ENCODE assay signal across 10 mouse cellular contexts in the genomic region with DNA sequence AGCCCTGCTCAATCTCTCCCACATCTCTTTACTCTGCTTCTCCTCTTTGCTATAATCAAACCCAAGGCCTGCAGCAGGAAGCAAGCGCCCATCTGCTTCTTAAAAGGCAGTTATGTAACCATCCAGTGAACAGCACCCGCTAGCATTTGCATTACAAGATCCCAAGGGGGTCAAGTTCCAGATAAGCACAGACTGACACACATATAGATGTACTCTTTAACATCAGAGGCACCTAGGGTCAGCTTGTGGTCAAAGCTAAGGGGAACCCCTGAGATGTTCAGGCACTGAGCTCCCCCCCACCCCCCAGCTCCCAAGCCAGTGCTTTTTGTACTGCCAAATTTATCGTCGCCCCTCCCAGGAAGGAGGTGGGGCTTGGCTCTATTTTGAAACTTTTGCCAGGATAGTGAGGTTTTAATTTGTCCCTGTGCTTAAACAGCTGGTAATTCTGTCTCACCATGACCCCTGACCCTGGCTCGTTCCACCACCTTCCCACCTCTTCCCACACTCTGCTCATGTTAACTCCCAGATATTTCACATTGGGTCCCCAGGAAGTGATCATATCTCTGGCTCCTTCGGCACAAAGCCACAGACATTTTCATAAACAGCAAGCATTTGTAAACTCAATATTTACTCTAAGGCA. TPM values are rescaled to one million over a fixed set of nuclear protein-coding genes. Genes with fewer than 3 reads are reported as not detected.
DNase-seq lines count a peak whose midpoint lies in the region; ATAC-seq and TF ChIP-seq lines count a peak whose summit lies in the region.
"Had no signal": no experiment of that assay in that cellular context is flagged by ENCODE, and none has a peak within 500 bp of the region (broad histone marks: within the 10 kb centered on the region; RNA-seq: fewer than 3 reads in every experiment).

No protein-coding gene starts in this region.

- H3K36me3 ChIP-seq in erythroblast, embryonic 14.5 days (ENCODE audit: control insufficient read depth) = no peaks in the 10 kb centered on the region; the same call in 1 of the 2 replicates
- H3K36me3 ChIP-seq in heart, postnatal 0 days (replicated peaks; ENCODE audit: control insufficient read depth, insufficient read depth, low read length) = no peaks in the 10 kb centered on the region
- no peaks in the 10 kb centered on the region for H3K36me3 ChIP-seq in midbrain, embryonic 10.5 days

- peak overlapping the region; percentile 26 for H3K4me3 ChIP-seq in erythroblast, embryonic 14.5 days (replicated peaks)
- no peak overlapping the region for H3K4me3 ChIP-seq in heart, postnatal 0 days (ENCODE audit: low read depth, low read length)
- H3K4me3 ChIP-seq in midbrain, embryonic 10.5 days = no peak overlapping the region
- H3K4me3 ChIP-seq: limb, embryonic 12.5 days had no signal

- no peak overlapping the region for H3K27ac ChIP-seq in heart, postnatal 0 days (ENCODE audit: low read depth)
- no peak overlapping the region for H3K27ac ChIP-seq in midbrain, embryonic 10.5 days (replicated peaks)
- H3K27ac ChIP-seq: limb, embryonic 12.5 days had no signal

- H3K4me1 ChIP-seq in erythroblast, embryonic 14.5 days (ENCODE audit: control insufficient read depth) = peaks cover 30% of the 10 kb centered on the region
- H3K4me1 ChIP-seq in heart, postnatal 0 days (ENCODE audit: control insufficient read depth, insufficient read depth) = peaks cover 10% of the 10 kb centered on the region; the same call in 1 of the 2 replicates
- H3K4me1 ChIP-seq in midbrain, embryonic 10.5 days = peaks cover 8% of the 10 kb centered on the region; the same call in 1 of the 2 replicates

- no peak for TF ChIP-seq EP300 in heart, postnatal 0 days (IDR thresholded peaks at IDR 0.05; ENCODE audit: low read depth)

- H3K27me3 ChIP-seq in erythroblast, embryonic 14.5 days (ENCODE audit: control insufficient read depth) = no peaks in the 10 kb centered on the region
- H3K27me3 ChIP-seq in heart, postnatal 0 days (ENCODE audit: control insufficient read depth, insufficient read depth, low read length) = no peaks in the 10 kb centered on the region; the same call in 1 of the 2 replicates
- peaks cover 1% of the 10 kb centered on the region; the same call in 1 of the 2 replicates for H3K27me3 ChIP-seq in midbrain, embryonic 10.5 days (ENCODE audit: low read depth, poor library complexity, severe bottlenecking)
- H3K27me3 ChIP-seq: limb, embryonic 12.5 days; Patski had no signal

- H3K4me2 ChIP-seq in heart, postnatal 0 days (ENCODE audit: low read depth, low read length) = peak overlapping the region; percentile 27; the same call in 1 of the 2 replicates
- H3K4me2 ChIP-seq: limb, embryonic 12.5 days had no signal

- peak; percentile 75 for DNase-seq in MEL-GATA-1-ER (ENCODE audit: extremely low read depth, low read depth)
- DNase-seq in heart, postnatal 0 days (ENCODE audit: low spot score) = no peak
- peak; percentile 55 to 81 for DNase-seq in left cerebral cortex, adult 9 months (ENCODE audit: low spot score in 2 of 2)
- DNase-seq in thymus, postnatal 36 days = peak; percentile 23 to 29
- DNase-seq in midbrain, embryonic 10.5 days (ENCODE audit: low spot score) = no peak

- no peak for ATAC-seq in erythroblast, adult 5-6 weeks (replicated peaks; ENCODE audit: low FRiP score, poor library complexity, severe bottlenecking)
- no peak for ATAC-seq in heart, postnatal 0 days (ENCODE audit: insufficient read depth, low read depth)
- ATAC-seq in megakaryocyte progenitor cell, adult 5-6 weeks (replicated peaks; ENCODE audit: poor library complexity) = peak; percentile 59
- ATAC-seq: Patski had no signal

- no peak overlapping the region for H3K9ac ChIP-seq in heart, postnatal 0 days (replicated peaks; ENCODE audit: low read depth, low read length)
- H3K9ac ChIP-seq: limb, embryonic 12.5 days had no signal

- H3K9me3 ChIP-seq in erythroblast, embryonic 14.5 days (ENCODE audit: control insufficient read depth, low read length) = no peaks in the 10 kb centered on the region
- H3K9me3 ChIP-seq in heart, postnatal 0 days (replicated peaks; ENCODE audit: control insufficient read depth, low read length) = no peaks in the 10 kb centered on the region
- H3K9me3 ChIP-seq in midbrain, embryonic 10.5 days (replicated peaks) = no peaks in the 10 kb centered on the region
- H3K9me3 ChIP-seq: limb, embryonic 12.5 days had no signal

- TF ChIP-seq CTCF in heart, postnatal 0 days (IDR thresholded peaks at IDR 0.05; ENCODE audit: low read depth) = no peak

- 49% methylated on average over 6 of the region's 6 CpGs for WGBS in heart, postnatal 0 days
- WGBS in midbrain, embryonic 10.5 days = 78% methylated on average over 6 of the region's 6 CpGs

RNA-seq across cellular contexts. Expression of a gene that starts 7.1 kb away (rescaled TPM):
- polyA plus RNA-seq in erythroblast, embryonic 14.5 days (2012) = 11.0 and 12.8 TPM in 2 replicates
- total RNA-seq in erythroblast, adult 5-6 weeks (2015; ENCODE audit: low replicate concordance) = 28.2 and 58.1 TPM in 2 replicates
- total RNA-seq in erythroblast, adult 5-6 weeks (2017; ENCODE audit: low replicate concordance) = 96.6 and 99.4 TPM in 2 replicates
- total RNA-seq in heart, postnatal 0 days (2014; rRNA removed; ENCODE audit: low replicate concordance) = 101 and 114 TPM in 2 replicates
- polyA plus RNA-seq in heart, postnatal 0 days (2015; fragmentation: Nextera tagmentation; extraction: Ambion mirVana) = 126 and 127 TPM in 2 replicates
- total RNA-seq in megakaryocyte progenitor cell, adult 5-6 weeks (2015) = 96.3 and 108 TPM in 2 replicates
- total RNA-seq in megakaryocyte progenitor cell, adult 5-6 weeks (2017) = 388 and 445 TPM in 2 replicates
- polyA plus RNA-seq in midbrain, embryonic 10.5 days (2016; fragmentation: Nextera tagmentation; extraction: Ambion mirVana) = 104 and 111 TPM in 2 replicates

RNA-seq across cellular contexts. Expression of a gene that starts 32.2 kb away (rescaled TPM):
- polyA plus RNA-seq in erythroblast, embryonic 14.5 days (2012) = 0.04 and 0.06 TPM in 2 replicates
- total RNA-seq in erythroblast, adult 5-6 weeks (2015; ENCODE audit: low replicate concordance) = 1.9 and 3.1 TPM in 2 replicates
- 0.14 and 0.51 TPM in 2 replicates for total RNA-seq in erythroblast, adult 5-6 weeks (2017; ENCODE audit: low replicate concordance)
- 12.3 and 17.3 TPM in 2 replicates for total RNA-seq in heart, postnatal 0 days (2014; rRNA removed; ENCODE audit: low replicate concordance)
- 6.9 and 8.8 TPM in 2 replicates for polyA plus RNA-seq in heart, postnatal 0 days (2015; fragmentation: Nextera tagmentation; extraction: Ambion mirVana)
- total RNA-seq in megakaryocyte progenitor cell, adult 5-6 weeks (2015) = 4.1 and 4.5 TPM in 2 replicates
- total RNA-seq in megakaryocyte progenitor cell, adult 5-6 weeks (2017) = 1.5 and 4.2 TPM in 2 replicates
- polyA plus RNA-seq in midbrain, embryonic 10.5 days (2016; fragmentation: Nextera tagmentation; extraction: Ambion mirVana) = 2.1 TPM in 2 replicates

RNA-seq across cellular contexts. Expression of a gene that starts 40.8 kb away (rescaled TPM):
- polyA plus RNA-seq in erythroblast, embryonic 14.5 days (2012) = 7.0 and 9.2 TPM in 2 replicates
- 51.0 and 70.3 TPM in 2 replicates for total RNA-seq in erythroblast, adult 5-6 weeks (2015; ENCODE audit: low replicate concordance)
- 36.1 and 43.6 TPM in 2 replicates for total RNA-seq in erythroblast, adult 5-6 weeks (2017; ENCODE audit: low replicate concordance)
- total RNA-seq in heart, postnatal 0 days (2014; rRNA removed; ENCODE audit: low replicate concordance) = 61.7 and 65.2 TPM in 2 replicates
- polyA plus RNA-seq in heart, postnatal 0 days (2015; fragmentation: Nextera tagmentation; extraction: Ambion mirVana) = 30.6 and 31.0 TPM in 2 replicates
- 102 TPM in 2 replicates for total RNA-seq in megakaryocyte progenitor cell, adult 5-6 weeks (2015)
- total RNA-seq in megakaryocyte progenitor cell, adult 5-6 weeks (2017) = 115 and 127 TPM in 2 replicates
- polyA plus RNA-seq in midbrain, embryonic 10.5 days (2016; fragmentation: Nextera tagmentation; extraction: Ambion mirVana) = 45.5 and 49.4 TPM in 2 replicates

RNA-seq across cellular contexts. Expression of a gene that starts 41.2 kb away (rescaled TPM):
- polyA plus RNA-seq in erythroblast, embryonic 14.5 days (2012) = 0.01 and 0.02 TPM in 2 replicates
- total RNA-seq in erythroblast, adult 5-6 weeks (2015; ENCODE audit: low replicate concordance) = 0.38 and 1.3 TPM in 2 replicates
- 0.85 and 1.4 TPM in 2 replicates for total RNA-seq in erythroblast, adult 5-6 weeks (2017; ENCODE audit: low replicate concordance)
- 1.5 and 4.1 TPM in 2 replicates for total RNA-seq in heart, postnatal 0 days (2014; rRNA removed; ENCODE audit: low replicate concordance)
- 0.44 and 0.48 TPM in 2 replicates for polyA plus RNA-seq in heart, postnatal 0 days (2015; fragmentation: Nextera tagmentation; extraction: Ambion mirVana)
- 1.5 and 2.0 TPM in 2 replicates for total RNA-seq in megakaryocyte progenitor cell, adult 5-6 weeks (2015)
- total RNA-seq in megakaryocyte progenitor cell, adult 5-6 weeks (2017) = 1.2 and 2.3 TPM in 2 replicates
- 1.4 and 1.8 TPM in 2 replicates for polyA plus RNA-seq in midbrain, embryonic 10.5 days (2016; fragmentation: Nextera tagmentation; extraction: Ambion mirVana)

RNA-seq across cellular contexts. Expression of a gene that starts 41.2 kb away (rescaled TPM):
- 0.01 TPM in 1 of 2 replicates, not detected in the other for polyA plus RNA-seq in erythroblast, embryonic 14.5 days (2012)
- not detected in 2 replicates for total RNA-seq in erythroblast, adult 5-6 weeks (2015; ENCODE audit: low replicate concordance)
- total RNA-seq in erythroblast, adult 5-6 weeks (2017; ENCODE audit: low replicate concordance) = 0.60 TPM in 1 of 2 replicates, not detected in the other
- total RNA-seq in heart, postnatal 0 days (2014; rRNA removed; ENCODE audit: low replicate concordance) = 0.11 and 0.15 TPM in 2 replicates
- polyA plus RNA-seq in heart, postnatal 0 days (2015; fragmentation: Nextera tagmentation; extraction: Ambion mirVana) = not detected in 2 replicates
- total RNA-seq in megakaryocyte progenitor cell, adult 5-6 weeks (2015) = not detected in 2 replicates
- 0.08 TPM in 1 of 2 replicates, not detected in the other for total RNA-seq in megakaryocyte progenitor cell, adult 5-6 weeks (2017)
- polyA plus RNA-seq in midbrain, embryonic 10.5 days (2016; fragmentation: Nextera tagmentation; extraction: Ambion mirVana) = not detected in 2 replicates
- polyA plus RNA-seq: limb, embryonic 12.5 days had no signal

Comparison
In these comparisons a context has a peak if more than half of its experiments do, and no peak if none do; other contexts are left out.
1. DNase-seq: peak in MEL-GATA-1-ER (single experiment), left cerebral cortex, adult 9 months (2 of 2) and thymus, postnatal 36 days (2 of 2); none in heart, postnatal 0 days (single experiment) and midbrain, embryonic 10.5 days (single experiment).